Mouse (Mus musculus) CD4-positive naive resting alpha-beta T cell, adult 57 days (primary cell): ENCODE data around the gene Tcirg1. TPM values are rescaled to one million over a fixed set of nuclear protein-coding genes. Genes with fewer than 3 reads are reported as not detected.

Experiments
- total RNA-seq: library from RNA; stranded (reverse); gene quantifications from one replicate; pipeline ENCODE4 v1.2.4, GENCODE M21; 2023

The Tcirg1 gene
- total RNA-seq: 58.1 TPM

GRCm38 (mm10) chr19:3906795-3907786 is at the start of gene Tcirg1:
Gene Tcirg1, minus strand, starts transcription at chr19:3907133.

DNA sequence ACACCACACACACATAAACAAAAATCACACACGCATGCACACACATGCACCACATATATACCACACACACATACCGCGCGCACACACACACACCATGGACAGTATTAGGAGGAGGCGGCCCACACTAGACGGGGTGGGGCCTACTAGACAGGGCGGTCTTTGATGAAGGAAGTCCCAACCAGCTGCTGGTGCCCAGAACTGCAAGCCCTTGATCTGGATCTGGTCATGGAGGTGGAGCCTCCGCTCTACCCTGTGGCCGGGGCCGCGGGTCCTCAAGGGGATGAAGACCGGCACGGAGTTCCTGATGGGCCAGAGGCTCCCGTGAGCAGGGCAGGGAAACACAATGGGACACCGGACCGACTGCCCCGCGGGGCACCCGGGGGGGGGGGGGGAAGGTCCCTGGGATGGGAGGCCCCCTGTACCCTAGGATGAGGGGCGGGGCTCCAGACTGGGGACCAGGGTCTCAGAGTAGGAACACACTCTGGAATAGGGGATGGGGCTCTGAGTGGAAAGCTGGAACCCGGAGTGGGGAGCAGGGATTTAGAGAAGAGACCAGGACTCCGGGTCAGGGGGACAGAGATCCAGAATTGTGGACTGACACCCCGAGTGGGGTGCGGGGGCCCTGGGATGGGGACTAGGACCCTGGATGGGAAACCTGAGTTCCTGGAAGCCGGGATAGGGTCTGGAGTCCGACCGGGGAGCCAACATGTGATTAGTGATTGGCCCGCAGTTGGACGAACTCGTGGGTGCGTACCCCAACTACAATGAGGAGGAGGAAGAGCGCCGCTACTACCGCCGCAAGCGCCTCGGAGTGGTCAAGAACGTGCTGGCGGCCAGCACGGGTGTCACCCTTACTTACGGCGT is 28.3 kb upstream of the Tcirg1 start, which contains the start of gene Unc93b1:
Unc93b1 (plus strand) TSS at position 155 of the 864 bp plus-strand sequence.

DNA sequence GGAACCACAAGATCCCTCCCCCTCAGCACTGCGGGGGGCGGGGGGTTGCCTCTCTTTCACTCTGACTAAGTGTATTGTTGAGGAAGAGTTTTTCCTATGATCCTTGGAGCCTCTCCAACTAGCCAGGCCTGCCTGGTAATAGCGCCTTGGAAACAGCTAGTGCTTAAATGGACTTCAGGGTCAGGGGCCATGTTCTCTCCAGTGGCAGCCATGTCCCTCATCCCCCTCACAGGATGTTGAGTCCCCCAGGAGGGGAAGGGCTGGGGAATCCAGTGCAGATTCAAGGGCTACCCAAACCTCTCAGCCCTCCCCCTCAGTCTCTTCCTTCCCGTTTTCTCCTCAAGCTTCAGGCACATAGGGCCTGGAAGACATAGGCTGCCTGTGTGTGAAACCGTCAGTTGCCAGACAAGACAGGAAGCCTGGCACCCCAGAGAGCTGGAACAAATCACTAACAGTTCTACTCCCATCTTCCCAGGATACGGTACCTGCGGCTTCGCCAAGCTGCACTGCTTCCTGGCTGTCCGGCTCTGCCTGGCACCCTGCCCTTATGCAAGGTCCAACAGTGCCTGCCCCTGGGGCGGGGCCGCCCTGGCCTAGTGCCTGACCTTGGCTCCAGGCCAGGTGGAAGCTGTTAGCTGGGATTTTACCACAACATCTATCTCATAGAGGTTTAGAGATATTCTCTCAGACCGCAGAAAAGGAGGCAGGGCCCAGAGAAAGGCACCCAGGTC is 22.4 kb upstream of the Tcirg1 start, which contains the start of gene Aldh3b1:
Aldh3b1 (minus strand) TSS at position 598 of the 731 bp plus-strand sequence.

DNA sequence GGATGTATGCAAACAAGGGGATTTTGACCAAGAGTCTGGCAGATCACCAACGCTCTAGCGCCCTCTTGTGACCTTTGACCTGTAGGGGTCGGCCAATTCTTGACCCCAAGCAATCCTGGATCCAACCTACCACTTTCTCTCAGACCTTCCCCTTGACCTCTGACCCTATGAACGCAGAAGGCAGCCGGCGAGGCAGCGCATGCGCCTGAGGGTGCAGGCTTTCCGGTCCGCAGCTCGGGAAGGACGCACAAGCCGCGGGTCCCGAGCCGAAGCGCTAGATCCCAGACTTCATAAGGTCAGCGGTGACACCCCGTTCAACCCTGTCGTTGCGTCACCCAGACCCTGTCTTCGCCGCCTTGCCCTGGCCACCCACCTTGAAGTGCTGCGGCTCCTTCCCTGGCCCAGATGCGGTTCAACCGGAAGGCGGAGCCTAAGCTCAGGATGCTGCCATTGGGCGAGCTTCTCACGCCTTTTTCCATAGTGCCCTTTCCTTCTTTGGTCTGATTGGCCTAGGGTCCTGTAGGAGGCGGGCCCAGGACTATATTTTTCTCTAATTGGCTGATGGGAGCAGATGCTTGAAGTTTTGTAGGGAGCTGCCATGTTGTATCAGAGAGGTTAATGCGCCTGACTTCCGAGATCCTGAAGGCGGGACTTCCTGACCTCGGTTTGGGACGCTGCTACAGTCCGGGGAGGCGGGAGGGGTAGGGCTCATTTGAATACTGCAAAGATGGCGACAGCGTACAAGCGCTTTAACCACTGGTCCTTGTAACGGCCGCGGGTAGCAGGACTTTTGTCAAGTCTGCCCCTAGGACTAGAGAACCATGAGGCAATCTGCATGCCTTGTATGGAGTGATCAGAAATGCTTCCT is 5.6 kb upstream of the Tcirg1 start, which contains the start of gene Ndufs8:
Ndufs8 (minus strand) TSS at position 438 of the 868 bp plus-strand sequence.

DNA sequence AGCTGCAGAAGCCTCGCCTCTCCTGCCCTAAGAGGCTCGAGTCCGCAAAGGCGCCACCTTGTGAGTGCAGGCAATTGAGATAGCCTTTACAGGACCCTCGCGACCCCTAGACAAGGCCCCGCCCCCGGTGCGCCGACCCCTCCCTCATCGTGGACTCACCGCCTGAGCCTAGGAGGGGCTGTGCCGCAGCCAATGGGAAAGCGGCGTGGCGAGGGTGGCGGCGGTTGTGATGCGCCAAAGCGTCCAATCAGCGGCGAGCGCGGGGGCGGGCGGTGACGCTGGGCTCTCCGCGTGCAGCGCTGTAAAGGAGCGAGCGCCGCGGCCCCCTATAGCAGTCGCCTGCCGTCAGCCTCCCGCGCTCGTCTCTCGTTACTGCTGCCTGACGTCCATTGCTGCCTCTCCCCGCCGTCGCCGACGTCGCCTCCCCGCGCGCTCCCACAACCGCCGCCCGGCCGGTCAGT is 55.4 kb downstream of the Tcirg1 start, which contains the start of gene Chka:
Chka (plus strand) TSS at position 272 of the 461 bp plus-strand sequence.

Other genes with a start within 250 kb of the Tcirg1 start
- 8.2 TPM for gene Lrp5, start 220.6 kb downstream of the Tcirg1 start, total RNA-seq
- gene 1810055G02Rik, start 198.8 kb downstream of the Tcirg1 start, total RNA-seq: 6.4 TPM
- 169 TPM for gene Kmt5b, start 139.7 kb downstream of the Tcirg1 start, total RNA-seq
- gene Chka, start 55.4 kb downstream of the Tcirg1 start, total RNA-seq: 62.4 TPM
- 53.0 TPM for gene Ndufs8, start 5.6 kb upstream of the Tcirg1 start, total RNA-seq
- 0.86 TPM for gene Aldh3b1, start 22.7 kb upstream of the Tcirg1 start, total RNA-seq
- gene Unc93b1, start 28.1 kb upstream of the Tcirg1 start, total RNA-seq: 27.8 TPM
- gene Aldh3b3, start 51.5 kb upstream of the Tcirg1 start, total RNA-seq: not detected
- gene Aldh3b2, start 65.2 kb upstream of the Tcirg1 start, total RNA-seq: not detected
- gene Acy3, start 79.4 kb upstream of the Tcirg1 start, total RNA-seq: not detected
- not detected for gene Tbx10, start 85.6 kb upstream of the Tcirg1 start, total RNA-seq
- gene Nudt8, start 93.4 kb upstream of the Tcirg1 start, total RNA-seq: 9.0 TPM
- gene Gm49405, start 93.5 kb upstream of the Tcirg1 start, total RNA-seq: 1.7 TPM
- 3.0 TPM for gene Doc2g, start 96.2 kb upstream of the Tcirg1 start, total RNA-seq
- 85.1 TPM for gene Ndufv1, start 105.7 kb upstream of the Tcirg1 start, total RNA-seq
- 196 TPM for gene Gstp1, start 130.9 kb upstream of the Tcirg1 start, total RNA-seq
- 21.0 TPM for gene Gstp2, start 138.9 kb upstream of the Tcirg1 start, total RNA-seq
- 32.9 TPM for gene Gstp3, start 152.4 kb upstream of the Tcirg1 start, total RNA-seq
- not detected for gene Cabp2, start 174.4 kb upstream of the Tcirg1 start, total RNA-seq
- 186 TPM for gene Cdk2ap2, start 190.0 kb upstream of the Tcirg1 start, total RNA-seq
- 314 TPM for gene Pitpnm1, start 192.9 kb upstream of the Tcirg1 start, total RNA-seq
- gene Aip, start 218.7 kb upstream of the Tcirg1 start, total RNA-seq: 151 TPM
- gene Gpr152, start 232.7 kb upstream of the Tcirg1 start, total RNA-seq: 0.80 TPM
- gene Cabp4, start 236.9 kb upstream of the Tcirg1 start, total RNA-seq: 1.1 TPM
- 129 TPM for gene Coro1b, start 241.5 kb upstream of the Tcirg1 start, total RNA-seq
- gene Ptprcap, start 246.5 kb upstream of the Tcirg1 start, total RNA-seq: 260 TPM